Mouse (Mus musculus): Measurements from ENCODE around the gene Mga. TPM values are rescaled to one million over a fixed set of nuclear protein-coding genes. Genes with fewer than 3 reads are reported as not detected.

Mga gene
- total RNA-seq, 4 experiments from 2014 or later, result 34.3 to 65.1 (median 55.9) TPM

- no peak for DNase-seq
Measured at GRCm38 (mm10) chr2:119988952-119989351, 91.9 kb downstream of the Mga start.

GRCm38 (mm10) chr2:119990881-119991280 is 93.9 kb downstream of the Mga start:
- no peak for DNase-seq

- no peak for DNase-seq
Measured at GRCm38 (mm10) chr2:119992349-119992748, 95.3 kb downstream of the Mga start.

DNA sequence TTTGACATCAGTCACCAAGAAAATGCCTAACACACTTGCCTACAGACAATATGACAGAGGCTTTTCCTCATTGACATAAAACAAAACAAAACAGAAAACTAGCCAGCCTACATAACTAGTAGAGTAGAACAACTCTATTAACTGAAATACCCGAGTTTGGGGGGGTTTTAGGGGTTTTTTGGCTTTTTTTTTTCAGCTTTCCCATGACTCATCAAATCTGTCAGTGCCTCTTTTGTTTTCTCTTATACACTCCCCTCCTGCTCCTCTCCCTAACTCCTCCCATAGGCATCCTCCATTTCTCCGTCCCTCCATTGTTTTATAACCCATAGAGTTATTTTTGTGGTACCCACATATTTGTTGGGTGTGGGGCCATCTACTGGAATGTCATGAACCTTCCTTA is 96.5 kb downstream of the Mga start:
- no peak for DNase-seq

DNA sequence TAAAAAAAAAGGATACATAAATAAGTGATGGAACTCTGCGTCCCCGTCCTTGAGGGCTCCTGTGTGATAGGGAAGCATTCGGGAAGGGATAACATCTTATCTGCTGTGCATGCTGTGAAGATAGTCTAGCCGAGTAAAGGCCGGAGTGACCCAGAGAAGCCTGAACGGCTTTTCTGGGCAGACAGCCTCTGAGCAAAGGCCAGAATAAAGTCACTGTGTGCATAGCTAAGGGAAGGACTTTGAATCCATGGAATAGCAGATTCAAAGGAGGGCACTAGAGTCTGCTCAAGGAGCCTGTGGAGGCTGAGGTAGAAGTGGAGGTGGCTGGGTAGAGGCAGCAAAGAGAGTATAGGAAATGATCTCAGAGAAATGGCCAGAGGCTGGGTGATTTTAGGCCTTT is 97.8 kb downstream of the Mga start:
- no peak for DNase-seq

GRCm38 (mm10) chr2:119995391-119996281 is 98.6 kb downstream of the Mga start:
- DNase-seq, result peak; percentile 24

DNA sequence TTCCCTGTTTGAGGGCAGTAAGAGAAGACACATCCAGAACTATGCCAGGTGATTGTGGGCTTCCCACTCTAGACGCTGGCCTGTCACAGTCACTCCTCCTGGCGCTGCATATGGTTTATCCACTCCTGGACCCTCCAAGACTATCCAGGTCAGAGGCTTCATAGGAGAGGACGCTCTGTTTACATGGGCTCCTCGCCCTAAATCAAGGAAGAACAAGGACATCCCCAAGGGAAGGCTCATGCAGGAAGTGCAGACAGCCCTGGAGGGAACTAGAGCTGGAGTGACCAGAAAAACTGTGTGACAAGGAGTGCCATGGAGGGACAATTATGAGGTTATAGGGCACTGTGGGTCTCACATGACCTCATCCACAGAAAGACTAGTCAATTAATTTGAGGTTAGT is 100.3 kb downstream of the Mga start:
- DNase-seq, result no peak

- DNase-seq, result no peak
Measured at GRCm38 (mm10) chr2:119999731-120000130, 102.7 kb downstream of the Mga start.

GRCm38 (mm10) chr2:120000882-120001584 is 104.0 kb downstream of the Mga start:
- no peak for DNase-seq

DNA sequence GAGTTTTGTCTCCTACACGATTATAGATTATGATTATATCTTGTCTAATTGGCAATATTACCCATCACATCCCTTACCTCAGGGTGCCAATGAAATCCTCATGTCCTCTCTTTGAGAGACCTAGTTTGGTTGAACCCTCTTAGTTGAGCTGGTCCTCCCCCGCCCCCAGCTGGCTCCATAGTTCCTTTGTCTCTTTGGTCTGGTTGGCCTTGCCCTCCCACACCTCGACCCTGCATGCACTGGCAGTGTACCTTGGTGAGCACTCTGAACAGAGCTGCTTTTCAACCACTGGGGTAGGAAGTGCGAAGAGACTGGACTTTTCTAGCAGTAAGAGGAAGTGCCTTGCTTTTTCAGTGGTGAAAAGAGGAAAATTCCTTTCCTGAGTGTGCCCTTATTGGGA is 104.9 kb downstream of the Mga start:
- DNase-seq, result no peak

DNA sequence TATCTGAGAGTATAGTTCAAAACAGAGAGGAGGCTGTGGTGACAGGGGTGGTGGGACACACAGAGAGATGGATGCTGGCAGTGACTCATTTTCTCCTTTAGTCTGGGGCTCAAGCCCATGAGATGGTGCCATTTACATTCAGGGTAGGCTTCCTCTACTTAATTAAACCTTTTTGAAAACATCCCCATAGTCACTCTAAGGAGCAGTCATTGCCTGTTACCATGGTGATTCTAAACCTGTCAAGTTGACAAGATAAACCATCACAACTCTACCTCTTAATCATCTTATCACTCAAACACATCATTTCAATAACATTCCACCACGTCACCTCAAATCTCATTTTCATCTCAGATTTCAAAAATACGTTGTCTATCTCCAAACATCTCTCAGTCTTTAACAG is 106.9 kb downstream of the Mga start:
- DNase-seq, result no peak

- DNase-seq, result no peak
Measured at GRCm38 (mm10) chr2:120006696-120007095, 109.7 kb downstream of the Mga start.

- DNase-seq, result peak; percentile 79
Measured at GRCm38 (mm10) chr2:120007680-120008210, 110.7 kb downstream of the Mga start.

GRCm38 (mm10) chr2:120008672-120009071 is 111.6 kb downstream of the Mga start:
- DNase-seq, result no peak

GRCm38 (mm10) chr2:120011462-120012200 is 114.6 kb downstream of the Mga start:
- DNase-seq, result no peak

DNA sequence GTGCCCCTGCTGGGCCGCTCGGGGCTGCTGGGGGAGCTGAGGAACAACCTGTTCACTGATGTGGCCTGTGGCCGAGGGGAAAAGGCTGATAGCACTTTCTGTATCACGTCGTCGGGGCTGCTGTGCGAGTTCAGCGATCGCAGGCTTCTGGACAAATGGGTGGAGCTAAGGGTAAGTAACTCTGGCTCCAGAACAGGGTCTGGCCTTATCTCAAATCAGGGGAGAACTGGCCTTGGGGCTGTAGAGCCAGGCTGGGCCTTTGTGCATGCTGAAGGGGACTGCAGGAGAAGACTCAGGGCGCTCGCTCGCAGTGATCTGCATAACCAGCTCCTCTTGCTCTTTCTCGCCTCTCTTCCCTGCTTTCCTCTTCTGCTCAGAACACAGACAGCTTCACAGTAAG is 115.9 kb downstream of the Mga start:
- no peak for DNase-seq

GRCm38 (mm10) chr2:120013831-120014486 is 116.9 kb downstream of the Mga start:
- no peak for DNase-seq

DNA sequence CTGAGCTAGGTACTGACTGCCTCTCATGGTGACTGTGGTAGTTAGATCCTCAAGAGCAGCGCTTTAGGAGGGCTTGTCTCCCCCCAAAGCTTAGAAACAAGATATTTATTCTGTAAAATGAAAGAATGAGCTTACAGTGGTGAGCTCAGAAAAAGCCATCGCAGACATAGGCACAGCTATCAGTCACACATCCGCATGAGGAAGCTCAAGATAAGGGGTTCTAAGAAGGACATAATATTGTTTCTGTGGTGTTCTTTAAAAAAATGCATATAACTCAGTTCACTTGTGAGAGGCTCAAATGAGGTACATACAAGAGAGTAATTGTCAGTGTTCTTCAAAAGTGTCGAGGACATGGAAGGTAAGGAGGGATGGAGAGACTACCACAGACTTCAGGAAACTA is 118.9 kb downstream of the Mga start:
- DNase-seq, result no peak

- no peak for DNase-seq
Measured at GRCm38 (mm10) chr2:120017599-120017998, 120.6 kb downstream of the Mga start.

Measured in adrenal gland, adult 8-10 months (tissue).